Mouse (Mus musculus): Measurements from ENCODE around the gene Gm17545. TPM values are rescaled to one million over a fixed set of nuclear protein-coding genes. Genes with fewer than 3 reads are reported as not detected.

Gene Gm17545
- polyA plus RNA-seq, 1 experiment from 2014 or later: not detected

GRCm38 (mm10) chr9:22434101-22434500 lies 20.0 kb upstream of the Gm17545 start:
- ATAC-seq: no peak
- Histone ChIP-seq H3K9me3 (ENCODE audit: control insufficient read depth) (no peaks in the 10 kb centered on the region), H3K4me1 (replicated peaks; ENCODE audit: control insufficient read depth, insufficient read depth, low read length) (no peaks in the 10 kb centered on the region), H3K36me3 (ENCODE audit: control insufficient read depth, insufficient read depth) (no peaks in the 10 kb centered on the region), H3K27me3 (replicated peaks; ENCODE audit: control insufficient read depth, insufficient read depth, low read length) (no peaks in the 10 kb centered on the region), H3K4me2 (replicated peaks; ENCODE audit: low read depth) (no peak overlapping the region), H3K4me3 (ENCODE audit: low read depth, low read length) (no peak overlapping the region), H3K9ac (ENCODE audit: low read depth, low read length) (no peak overlapping the region), H3K27ac (ENCODE audit: low read depth, low read length) (no peak overlapping the region)
- TF ChIP-seq CTCF (IDR thresholded peaks at IDR 0.05; ENCODE audit: low read depth): no peak
- 93% methylated on average over 2 of the region's 2 CpGs for WGBS

GRCm38 (mm10) chr9:22438826-22439225 lies 15.3 kb upstream of the Gm17545 start:
- no peaks in the 10 kb centered on the region for H3K4me1 ChIP-seq (replicated peaks; ENCODE audit: control insufficient read depth, insufficient read depth, low read length)
- no peak overlapping the region for H3K27ac ChIP-seq (ENCODE audit: low read depth, low read length)
- TF ChIP-seq CTCF (IDR thresholded peaks at IDR 0.05; ENCODE audit: low read depth): no peak
- no peak overlapping the region for H3K9ac ChIP-seq (ENCODE audit: low read depth, low read length)
- ATAC-seq: no peak
- H3K4me2 ChIP-seq (replicated peaks; ENCODE audit: low read depth): no peak overlapping the region
- H3K4me3 ChIP-seq (ENCODE audit: low read depth, low read length): no peak overlapping the region
- no peaks in the 10 kb centered on the region for H3K9me3 ChIP-seq (ENCODE audit: control insufficient read depth)
- 69% methylated on average over 1 of the region's 1 CpGs for WGBS
- H3K36me3 ChIP-seq (ENCODE audit: control insufficient read depth, insufficient read depth): peaks cover 9% of the 10 kb centered on the region; the same call in 1 of the 2 replicates
- no peaks in the 10 kb centered on the region for H3K27me3 ChIP-seq (replicated peaks; ENCODE audit: control insufficient read depth, insufficient read depth, low read length)

DNA sequence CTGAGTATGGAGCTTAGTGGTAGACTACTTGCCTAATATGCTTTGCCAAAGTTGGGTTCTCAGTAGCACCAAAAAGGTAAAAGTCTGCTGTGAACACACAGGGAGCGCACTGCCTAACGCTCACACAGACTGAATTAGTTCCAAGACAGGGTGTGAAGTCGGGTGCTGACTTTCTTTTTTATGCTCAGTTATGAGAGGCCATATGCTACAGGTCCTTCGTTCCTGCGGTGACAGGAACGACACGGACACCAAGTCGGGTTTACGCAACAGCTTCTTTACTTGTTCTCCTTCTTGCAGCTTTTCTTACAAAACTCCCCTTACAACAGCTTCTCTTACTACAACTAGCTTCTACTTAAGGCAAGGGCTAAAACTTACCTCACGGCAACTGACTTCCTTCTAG lies 10.9 kb upstream of the Gm17545 start:
- no peak for ATAC-seq
- Histone ChIP-seq H3K27ac (ENCODE audit: low read depth, low read length) (no peak overlapping the region), H3K4me1 (replicated peaks; ENCODE audit: control insufficient read depth, insufficient read depth, low read length) (no peaks in the 10 kb centered on the region), H3K9ac (ENCODE audit: low read depth, low read length) (no peak overlapping the region), H3K27me3 (replicated peaks; ENCODE audit: control insufficient read depth, insufficient read depth, low read length) (no peaks in the 10 kb centered on the region), H3K4me2 (replicated peaks; ENCODE audit: low read depth) (no peak overlapping the region), H3K9me3 (ENCODE audit: control insufficient read depth) (no peaks in the 10 kb centered on the region), H3K4me3 (ENCODE audit: low read depth, low read length) (no peak overlapping the region), H3K36me3 (ENCODE audit: control insufficient read depth, insufficient read depth) (peaks cover 32% of the 10 kb centered on the region)
- 90% methylated on average over 10 of the region's 10 CpGs for WGBS
- no peak for TF ChIP-seq CTCF (IDR thresholded peaks at IDR 0.05; ENCODE audit: low read depth)

GRCm38 (mm10) chr9:22445123-22445522 lies 9.0 kb upstream of the Gm17545 start:
- no peak overlapping the region for H3K9ac ChIP-seq (ENCODE audit: low read depth, low read length)
- no peaks in the 10 kb centered on the region for H3K27me3 ChIP-seq (replicated peaks; ENCODE audit: control insufficient read depth, insufficient read depth, low read length)
- no peak overlapping the region for H3K4me3 ChIP-seq (ENCODE audit: low read depth, low read length)
- H3K4me2 ChIP-seq (replicated peaks; ENCODE audit: low read depth): no peak overlapping the region
- no peak for TF ChIP-seq CTCF (IDR thresholded peaks at IDR 0.05; ENCODE audit: low read depth)
- no peak overlapping the region for H3K27ac ChIP-seq (ENCODE audit: low read depth, low read length)
- H3K4me1 ChIP-seq (replicated peaks; ENCODE audit: control insufficient read depth, insufficient read depth, low read length): no peaks in the 10 kb centered on the region
- H3K9me3 ChIP-seq (ENCODE audit: control insufficient read depth): no peaks in the 10 kb centered on the region
- WGBS: 71% methylated on average over 1 of the region's 1 CpGs
- H3K36me3 ChIP-seq (ENCODE audit: control insufficient read depth, insufficient read depth): peaks cover 51% of the 10 kb centered on the region
- ATAC-seq: no peak

- no peak overlapping the region for H3K4me2 ChIP-seq (replicated peaks; ENCODE audit: low read depth)
- H3K9ac ChIP-seq (ENCODE audit: low read depth, low read length): no peak overlapping the region
- no peak for TF ChIP-seq CTCF (IDR thresholded peaks at IDR 0.05; ENCODE audit: low read depth)
- no peak overlapping the region for H3K27ac ChIP-seq (ENCODE audit: low read depth, low read length)
- H3K4me3 ChIP-seq (ENCODE audit: low read depth, low read length): no peak overlapping the region
- no peaks in the 10 kb centered on the region for H3K27me3 ChIP-seq (replicated peaks; ENCODE audit: control insufficient read depth, insufficient read depth, low read length)
- H3K9me3 ChIP-seq (ENCODE audit: control insufficient read depth): no peaks in the 10 kb centered on the region
- 58% methylated on average over 5 of the region's 5 CpGs for WGBS
- H3K4me1 ChIP-seq (replicated peaks; ENCODE audit: control insufficient read depth, insufficient read depth, low read length): no peaks in the 10 kb centered on the region
- H3K36me3 ChIP-seq (ENCODE audit: control insufficient read depth, insufficient read depth): peaks cover 68% of the 10 kb centered on the region
- ATAC-seq: peak; percentile 37; the same call in 1 of the 2 replicates
Observed at GRCm38 (mm10) chr9:22447213-22447612, 6.9 kb upstream of the Gm17545 start.

DNA sequence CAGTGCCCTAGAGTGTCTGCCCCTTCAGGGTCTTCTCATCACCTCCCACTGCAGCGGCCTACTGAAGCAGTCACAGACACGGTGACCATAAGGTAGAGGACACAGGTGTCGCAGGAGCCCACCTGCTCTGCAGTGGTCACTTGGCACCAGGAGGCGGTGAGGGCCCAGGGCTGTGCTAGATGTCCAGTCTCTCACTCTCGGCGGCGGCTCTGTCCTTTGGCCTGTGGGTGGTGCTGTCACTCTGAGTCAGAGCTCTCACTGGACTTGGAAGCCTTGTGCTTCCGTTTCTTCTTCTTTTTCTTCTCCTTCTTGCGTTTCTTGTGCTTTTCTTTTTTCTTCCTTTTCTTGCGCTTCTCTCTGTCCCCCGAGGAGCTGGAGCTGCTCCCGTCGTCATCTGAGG lies 5.7 kb upstream of the Gm17545 start:
- ATAC-seq: no peak
- Histone ChIP-seq H3K9ac (ENCODE audit: low read depth, low read length) (no peak overlapping the region), H3K4me2 (replicated peaks; ENCODE audit: low read depth) (no peak overlapping the region), H3K4me1 (replicated peaks; ENCODE audit: control insufficient read depth, insufficient read depth, low read length) (no peaks in the 10 kb centered on the region), H3K27me3 (replicated peaks; ENCODE audit: control insufficient read depth, insufficient read depth, low read length) (no peaks in the 10 kb centered on the region), H3K27ac (ENCODE audit: low read depth, low read length) (no peak overlapping the region), H3K9me3 (ENCODE audit: control insufficient read depth) (no peaks in the 10 kb centered on the region), H3K4me3 (ENCODE audit: low read depth, low read length) (no peak overlapping the region), H3K36me3 (ENCODE audit: control insufficient read depth, insufficient read depth) (peaks cover 75% of the 10 kb centered on the region)
- WGBS: 89% methylated on average over 13 of the region's 13 CpGs
- peak; percentile 35; the same call in 1 of the 2 replicates for TF ChIP-seq CTCF (IDR thresholded peaks at IDR 0.05; ENCODE audit: low read depth)

GRCm38 (mm10) chr9:22449209-22449608 lies 4.9 kb upstream of the Gm17545 start:
- peaks cover 83% of the 10 kb centered on the region for H3K36me3 ChIP-seq (ENCODE audit: control insufficient read depth, insufficient read depth)

More at GRCm38 (mm10) chr9:22449209-22449608, 4.9 kb upstream of the Gm17545 start:
- Histone ChIP-seq H3K4me3 (ENCODE audit: low read depth, low read length) (no peak overlapping the region), H3K9ac (ENCODE audit: low read depth, low read length) (no peak overlapping the region), H3K27me3 (replicated peaks; ENCODE audit: control insufficient read depth, insufficient read depth, low read length) (no peaks in the 10 kb centered on the region), H3K4me2 (replicated peaks; ENCODE audit: low read depth) (no peak overlapping the region), H3K4me1 (replicated peaks; ENCODE audit: control insufficient read depth, insufficient read depth, low read length) (no peaks in the 10 kb centered on the region), H3K9me3 (ENCODE audit: control insufficient read depth) (no peaks in the 10 kb centered on the region), H3K27ac (ENCODE audit: low read depth, low read length) (no peak overlapping the region)
- 90% methylated on average over 6 of the region's 6 CpGs for WGBS
- ATAC-seq: no peak
- TF ChIP-seq CTCF (IDR thresholded peaks at IDR 0.05; ENCODE audit: low read depth): no peak

Measured in intestine, postnatal 0 days (tissue).